Mouse (Mus musculus) heart, adult 2 months (tissue): ENCODE data around the gene Zdhhc17.

Experiments
- CTCF ChIP-seq: fragments of 200-600 bp; IDR thresholded peaks from 2 replicates; pipeline ENCODE4 v1.8.1; 2022; ENCODE audit warnings: antibody characterized with exemption, mild to moderate bottlenecking, moderate library complexity
- POLR2A ChIP-seq: fragments of 200-500 bp; IDR thresholded peaks from 2 replicates; pipeline ENCODE4 v1.6.1; 2011; ENCODE audit warnings: mild to moderate bottlenecking, low read depth, low read length, control low read depth; ENCODE audit not compliant: insufficient read depth

DNA sequence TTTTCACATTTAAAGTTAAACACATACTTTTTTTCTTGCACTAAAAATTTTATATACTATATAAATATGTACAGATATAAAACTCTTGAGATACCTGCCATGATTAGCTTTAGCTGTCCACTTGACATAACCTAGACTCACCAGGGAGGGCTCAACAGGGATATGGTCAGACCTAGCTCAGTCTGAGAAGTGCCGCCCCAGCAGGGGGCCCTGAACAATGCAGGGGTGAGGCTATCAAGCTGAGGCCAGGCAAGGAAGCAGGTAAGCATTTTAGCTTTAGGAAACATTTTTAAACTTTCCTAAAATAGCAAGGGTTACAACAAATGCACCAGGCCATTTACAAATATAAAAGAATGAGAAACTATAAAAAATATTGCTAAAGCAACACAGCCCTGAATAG is 58.8 kb downstream of the Zdhhc17 start:
- no peak for TF ChIP-seq POLR2A
- TF ChIP-seq CTCF, result no peak
